Mouse (Mus musculus) yolk sac, embryonic 10.5 days (tissue): ENCODE results near the gene Tsen15.
"Not testable (repeated sequence)": the region's sequence is repeated elsewhere in the genome, so short reads cannot be mapped to it uniquely, and the experiment has no call there.

Source experiments
- DNase-seq: peaks from one replicate; pipeline ENCODE4 v3.0.0-alpha.2; 2017; ENCODE audit warnings: low spot score

Tsen15 gene

DNA sequence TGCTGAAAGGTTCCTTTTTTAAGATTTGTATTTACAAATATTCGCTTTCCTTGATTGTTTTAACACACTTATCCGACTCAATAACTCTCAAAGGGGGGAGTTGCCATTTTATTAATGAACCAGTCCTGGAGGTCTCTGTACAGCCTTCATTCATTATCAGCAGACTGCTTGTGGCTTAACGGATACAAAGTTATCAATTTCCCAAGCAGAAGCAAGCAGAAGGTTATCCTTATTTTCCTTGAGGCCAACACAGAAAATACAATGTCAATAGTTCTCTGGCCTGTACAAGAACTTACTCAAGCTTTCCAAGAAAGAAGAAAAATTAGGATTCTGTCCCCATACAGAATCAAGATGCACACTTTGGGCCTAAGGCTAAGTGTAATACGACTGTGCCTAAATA, 795 bp downstream of the Tsen15 start:
- not testable (repeated sequence) for DNase-seq

- DNase-seq = no peak
These were observed 1.9 kb downstream of the Tsen15 start for GRCm38 (mm10) chr1:152384589-152384988.

- no peak for DNase-seq
These were observed 8.2 kb downstream of the Tsen15 start for GRCm38 (mm10) chr1:152378311-152378710.

DNA sequence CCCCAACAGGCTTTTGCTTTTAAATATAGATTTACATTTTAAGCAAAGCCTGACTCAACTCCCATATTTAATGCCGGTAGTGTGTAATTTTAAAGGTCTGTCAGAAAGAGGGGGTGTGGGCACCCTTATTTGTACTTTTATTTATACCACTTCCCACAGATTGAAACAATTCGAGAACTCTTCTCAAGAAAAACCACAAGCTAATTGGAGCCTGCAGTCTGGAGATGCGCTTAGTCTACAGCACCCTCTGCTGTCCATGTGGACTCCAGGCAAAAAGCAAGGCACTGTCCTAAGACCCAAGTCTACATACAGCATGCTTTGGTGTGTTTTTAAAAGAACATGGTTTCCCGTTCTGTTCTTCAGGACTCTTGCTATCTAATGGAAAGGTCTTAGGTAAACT, 17.3 kb downstream of the Tsen15 start:
- peak; percentile 31 for DNase-seq

GRCm38 (mm10) chr1:152368311-152369088, 18.0 kb downstream of the Tsen15 start:
- DNase-seq = peak; percentile 2

- no peak for DNase-seq
These were observed 29.8 kb downstream of the Tsen15 start for GRCm38 (mm10) chr1:152356721-152357120.

GRCm38 (mm10) chr1:152347946-152348345, 38.5 kb downstream of the Tsen15 start:
- DNase-seq = no peak

GRCm38 (mm10) chr1:152324024-152324423, 62.5 kb downstream of the Tsen15 start:
- no peak for DNase-seq
